Mouse (Mus musculus) monocyte, adult 2 months (primary cell): Measurements from ENCODE around the gene Tmem237.

ENCODE experiments used
- DNase-seq, 2 experiments: peaks; one replicate each; pipeline ENCODE4 v3.0.0; 2022; ENCODE audit warnings: low spot score in 2 of 2, low read depth in 1 of 2

Tmem237 gene

DNA sequence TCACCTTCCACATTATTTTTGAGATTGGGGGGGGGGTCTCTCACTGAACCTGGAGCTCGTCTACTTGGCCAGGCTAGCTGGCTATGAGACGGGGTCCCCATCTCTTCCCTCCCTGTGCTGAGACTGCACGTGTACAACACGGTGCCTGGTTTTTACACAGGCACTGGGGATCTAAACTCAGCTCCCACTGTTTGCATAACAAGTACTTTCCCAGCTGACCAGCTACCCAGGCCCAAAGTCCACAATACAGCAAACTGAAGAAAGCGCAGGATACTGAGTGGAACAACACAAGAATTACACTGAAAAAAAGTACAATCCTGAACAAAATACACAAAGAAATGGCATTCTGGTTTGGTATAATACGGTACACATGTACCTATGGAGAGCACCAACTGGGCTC, 18.1 kb downstream of the Tmem237 start:
- no peak for DNase-seq

DNA sequence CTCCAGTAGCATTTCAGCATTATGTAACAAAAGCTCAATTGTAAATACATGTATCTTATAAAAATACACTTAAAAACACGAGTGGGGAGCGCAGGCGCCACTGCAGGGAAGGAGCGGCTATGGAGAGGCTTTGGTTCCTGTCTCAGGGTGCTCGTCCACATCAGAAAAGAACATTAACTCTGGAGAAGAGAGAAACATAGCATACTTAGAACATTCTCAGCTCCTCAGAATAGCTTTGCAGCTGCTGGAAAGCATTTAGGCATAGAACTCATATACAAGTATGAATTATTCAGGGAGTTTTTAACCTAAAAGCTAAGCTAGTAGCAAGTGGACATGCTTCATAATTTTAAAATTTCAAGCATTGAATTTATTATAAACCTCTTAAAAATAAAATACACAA, 19.2 kb downstream of the Tmem237 start:
- DNase-seq: no peak

DNA sequence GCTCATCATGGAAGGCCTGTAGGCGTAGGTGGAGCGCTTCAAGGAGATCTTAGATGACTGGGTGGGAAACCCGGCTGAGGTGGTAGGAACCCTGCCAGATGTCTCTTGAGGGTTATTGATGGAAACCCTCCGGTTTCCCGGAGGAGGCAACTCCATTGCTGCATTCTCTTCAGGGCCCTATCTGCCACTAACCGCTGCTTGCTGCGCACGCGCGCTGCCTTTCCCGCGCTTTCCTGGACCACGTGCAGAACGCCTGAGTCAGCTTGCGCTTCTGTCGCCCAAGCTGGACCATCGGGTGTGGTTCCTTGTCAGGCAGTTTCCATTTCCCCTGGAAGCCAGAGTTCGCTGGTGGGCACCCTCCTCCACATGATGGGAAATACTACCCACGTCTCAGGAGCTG, 25.5 kb downstream of the Tmem237 start, which contains the start of gene C2cd6:
Gene C2cd6, minus strand, starts transcription at position 196 of the 400 bp plus-strand sequence.
- no peak for DNase-seq

DNA sequence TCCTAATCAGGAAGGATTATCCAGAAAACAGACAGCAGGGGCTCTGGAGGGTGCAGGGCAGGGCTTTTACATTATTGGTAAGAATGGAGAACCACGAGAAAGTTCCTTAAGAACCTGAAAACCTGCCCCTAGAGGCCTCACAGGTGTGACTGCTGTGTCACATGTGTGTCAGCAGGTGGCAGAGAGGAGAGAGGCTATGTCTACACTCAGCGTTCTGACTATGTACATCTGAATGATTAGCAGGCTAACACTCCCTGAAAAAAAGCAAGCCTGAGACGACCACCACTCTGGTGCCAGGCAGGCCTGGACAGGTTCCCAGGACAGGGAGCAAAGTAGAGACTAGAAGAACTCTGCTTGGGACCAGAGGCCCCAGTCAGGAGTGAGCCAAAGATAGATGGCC, 49.3 kb downstream of the Tmem237 start:
- no peak for DNase-seq

DNA sequence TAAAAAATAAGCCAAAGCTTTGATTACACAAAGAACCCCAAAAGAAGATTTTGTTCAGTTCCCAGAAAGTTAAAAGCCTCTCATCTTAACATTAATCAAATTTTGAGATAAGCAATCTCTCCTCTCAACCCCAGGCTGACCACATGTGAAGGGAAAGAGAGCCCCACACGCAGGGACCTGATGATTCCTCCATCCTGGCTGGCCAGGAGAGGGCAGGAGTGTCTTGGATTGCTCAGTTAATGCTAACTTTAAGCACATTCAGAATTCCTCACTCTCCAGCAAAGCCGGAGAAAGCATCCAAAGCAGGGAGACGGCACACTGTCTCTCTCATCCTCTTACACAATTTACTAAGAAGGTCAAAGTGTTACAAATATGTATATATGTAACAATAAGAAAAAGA, 52.2 kb downstream of the Tmem237 start:
- DNase-seq: no peak

DNA sequence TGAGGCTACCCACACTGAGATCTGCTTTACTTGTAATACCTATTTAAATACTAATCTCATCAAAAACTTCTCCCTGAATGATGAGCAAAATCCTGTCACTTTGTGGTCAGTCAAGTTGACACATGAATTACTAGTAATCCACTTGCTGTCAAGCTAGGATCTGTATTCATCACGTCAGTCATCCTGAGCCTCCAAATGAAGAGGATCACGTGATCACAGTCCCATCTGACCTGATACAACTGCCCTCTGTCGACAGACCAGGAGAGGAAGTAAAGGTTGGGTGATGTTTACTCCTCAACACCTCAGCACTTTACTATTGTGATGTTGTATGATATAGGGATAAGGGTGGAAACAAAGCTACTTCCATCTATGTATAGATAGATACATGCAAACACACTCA, 56.5 kb downstream of the Tmem237 start:
- no peak for DNase-seq

DNA sequence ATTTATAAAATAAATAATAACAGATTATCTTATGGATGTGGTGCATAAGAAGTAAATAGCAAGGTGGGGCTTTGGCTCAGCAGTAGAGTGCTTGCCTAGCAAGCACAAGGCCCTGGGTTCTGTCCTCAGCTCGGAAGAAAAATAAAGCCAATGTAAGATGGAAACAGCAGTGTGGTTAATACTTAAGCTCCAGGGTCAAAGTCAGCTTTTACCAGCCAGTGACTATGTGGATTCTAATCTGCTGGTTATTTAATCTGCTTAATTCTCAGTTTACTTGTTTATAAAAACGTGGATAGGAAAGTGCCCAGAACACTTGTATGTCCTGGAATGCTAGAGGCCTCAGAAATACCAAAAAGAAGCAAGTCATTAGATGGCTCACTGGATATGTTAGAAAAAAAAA, 63.3 kb downstream of the Tmem237 start:
- DNase-seq: no peak

DNA sequence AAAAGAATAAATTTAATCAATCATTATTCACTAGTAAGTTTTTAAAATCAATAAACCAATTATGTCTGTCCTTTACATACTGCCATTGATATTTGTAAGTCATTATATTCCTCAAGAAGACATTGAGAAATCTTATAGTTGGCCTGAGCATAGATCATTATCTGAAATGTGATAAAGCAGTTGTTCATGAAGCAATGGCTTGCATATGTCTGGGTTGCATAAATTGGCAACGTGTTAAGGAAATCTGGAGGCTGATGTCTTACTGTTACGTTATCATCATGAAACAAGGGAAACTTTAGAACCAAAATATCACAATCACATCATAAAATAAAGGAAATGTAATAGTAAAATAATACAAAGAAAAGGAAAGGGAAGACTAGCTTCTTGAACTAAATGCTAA, 68.9 kb downstream of the Tmem237 start:
- DNase-seq: no peak
